Mouse (Mus musculus) olfactory bulb, adult 2 months (tissue): Measurements from ENCODE around the gene Rnf8.

Experiments
- CTCF ChIP-seq: fragments of 200-500 bp; IDR thresholded peaks from 2 replicates; pipeline ENCODE4 v1.5.1; 2012; ENCODE audit warnings: low read depth, mild to moderate bottlenecking, low read length, moderate library complexity; ENCODE audit not compliant: insufficient read depth
- POLR2A ChIP-seq: fragments of 200-500 bp; IDR thresholded peaks from 2 replicates; pipeline ENCODE4 v1.6.1; 2012; ENCODE audit warnings: mild to moderate bottlenecking, low read depth, low read length, moderate library complexity; ENCODE audit not compliant: insufficient read depth

- TF ChIP-seq CTCF (no peak), POLR2A (no peak)
Measured at GRCm38 (mm10) chr17:29565521-29565920, 49.1 kb upstream of the Rnf8 start.
